Mouse (Mus musculus) MEL (cell line): ENCODE results near the gene Klri1. TPM values are rescaled to one million over a fixed set of nuclear protein-coding genes. Genes with fewer than 3 reads are reported as not detected.

Source experiments
- DNase-seq: peaks from one replicate; pipeline ENCODE4 v3.0.0; 2011; ENCODE audit warnings: low read depth, low spot score
- H3K27ac ChIP-seq: 2 replicates; pipeline ENCODE4 v1.5.1; 2012; ENCODE audit warnings: low read depth, mild to moderate bottlenecking, control low read depth, low read length, moderate library complexity; ENCODE audit not compliant: control insufficient read depth
- H3K27me3 ChIP-seq, 2 experiments: fragments of 150-350 bp in 1 of 2; sonication (generic) in 1 of 2; 2 replicates each; pipeline ENCODE4 v1.6.1; 2012; ENCODE audit warnings: low read length in 2 of 2, mild to moderate bottlenecking in 2 of 2, improper control_type of control experiment in 1 of 2, moderate library complexity in 1 of 2; ENCODE audit not compliant: insufficient read depth in 2 of 2, control insufficient read depth in 1 of 2
- H3K36me3 ChIP-seq, 2 experiments: 2 replicates each; pipeline ENCODE4 v1.6.1; 2012 to 2014; ENCODE audit warnings: low read length in 2 of 2, improper control_type of control experiment in 1 of 2, inconsistent platforms in 1 of 2, mild to moderate bottlenecking in 1 of 2; ENCODE audit not compliant: insufficient read depth in 2 of 2, control insufficient read depth in 1 of 2
- H3K4me1 ChIP-seq, 2 experiments: fragments of 150-350 bp in 1 of 2; sonication (generic) in 1 of 2; 2 replicates each; pipeline ENCODE4 v1.6.1; 2012; ENCODE audit warnings: low read length in 2 of 2, improper control_type of control experiment in 1 of 2, mild to moderate bottlenecking in 1 of 2; ENCODE audit not compliant: insufficient read depth in 2 of 2, control insufficient read depth in 1 of 2
- H3K4me3 ChIP-seq, 2 experiments: fragments of 150-350 bp in 1 of 2; sonication (generic) in 1 of 2; 2 replicates each; pipeline ENCODE4 v1.5.1; 2012; ENCODE audit warnings: low read depth in 2 of 2, low read length in 2 of 2, mild to moderate bottlenecking in 2 of 2, moderate library complexity in 2 of 2, control low read depth in 1 of 2, improper control_type of control experiment in 1 of 2; ENCODE audit not compliant: control insufficient read depth in 1 of 2, insufficient read depth in 1 of 2
- H3K79me2 ChIP-seq: 2 replicates; pipeline ENCODE4 v1.6.1; 2012; ENCODE audit warnings: mild to moderate bottlenecking, low read length, moderate library complexity; ENCODE audit not compliant: control insufficient read depth, poor library complexity, insufficient read depth
- H3K9ac ChIP-seq: 2 replicates; pipeline ENCODE4 v1.6.1; 2012; ENCODE audit warnings: low read depth, mild to moderate bottlenecking, control low read depth, low read length, moderate library complexity; ENCODE audit not compliant: control insufficient read depth, poor library complexity, severe bottlenecking
- H3K9me3 ChIP-seq: fragments of 150-350 bp; sonication (generic); replicated peaks from 2 replicates; pipeline ENCODE4 v1.6.1; 2012; ENCODE audit warnings: mild to moderate bottlenecking, low read length, improper control_type of control experiment, moderate library complexity; ENCODE audit not compliant: insufficient read depth
- CHD1 ChIP-seq: IDR thresholded peaks from 2 replicates; pipeline ENCODE4 v1.6.1; 2012; ENCODE audit warnings: low read depth, mild to moderate bottlenecking, inconsistent platforms, low read length, improper control_type of control experiment
- CHD2 ChIP-seq: IDR thresholded peaks from 2 replicates; pipeline ENCODE4 v1.6.1; 2011; ENCODE audit warnings: low read length, improper control_type of control experiment
- CTCF ChIP-seq, 3 experiments: IDR thresholded peaks in 2 of 3; conservative IDR thresholded peaks in 1 of 3; 2 replicates each; pipeline ENCODE4 v1.5.1; 2011 to 2012; ENCODE audit warnings: low read length in 3 of 3, low read depth in 2 of 3, mild to moderate bottlenecking in 2 of 3, improper control_type of control experiment in 1 of 3, inconsistent platforms in 1 of 3, mixed read lengths in 1 of 3, moderate library complexity in 1 of 3; ENCODE audit not compliant: control insufficient read depth in 1 of 3, insufficient read depth in 1 of 3, poor library complexity in 1 of 3, severe bottlenecking in 1 of 3
- E2F4 ChIP-seq: IDR thresholded peaks from 2 replicates; pipeline ENCODE4 v1.6.1; 2011; ENCODE audit warnings: low read depth, low read length, improper control_type of control experiment, borderline replicate concordance
- ELF1 ChIP-seq: IDR thresholded peaks from 2 replicates; pipeline ENCODE4 v1.6.1; 2014; ENCODE audit warnings: low read depth, mild to moderate bottlenecking, inconsistent platforms, low read length, improper control_type of control experiment, moderate library complexity
- EP300 ChIP-seq, 2 experiments: IDR thresholded peaks; 2 replicates each; pipeline ENCODE4 v1.6.1; 2011; ENCODE audit warnings: improper control_type of control experiment in 2 of 2, low read length in 2 of 2, low read depth in 1 of 2, mild to moderate bottlenecking in 1 of 2
- ETS1 ChIP-seq: IDR thresholded peaks from 2 replicates; pipeline ENCODE4 v1.6.1; 2012; ENCODE audit warnings: low read depth, mild to moderate bottlenecking, inconsistent platforms, low read length, improper control_type of control experiment, moderate library complexity
- GABPA ChIP-seq: IDR thresholded peaks from 2 replicates; pipeline ENCODE4 v1.6.1; 2012; ENCODE audit warnings: low read depth, mild to moderate bottlenecking, inconsistent platforms, low read length, improper control_type of control experiment, moderate library complexity
- HCFC1 ChIP-seq: IDR thresholded peaks from 2 replicates; pipeline ENCODE4 v1.6.1; 2012; ENCODE audit warnings: low read depth, mild to moderate bottlenecking, inconsistent platforms, low read length, improper control_type of control experiment, moderate library complexity
- MAFK ChIP-seq: IDR thresholded peaks from 2 replicates; pipeline ENCODE4 v1.6.1; 2011; ENCODE audit warnings: low read depth, mild to moderate bottlenecking, low read length, improper control_type of control experiment, borderline replicate concordance
- MAZ ChIP-seq: IDR thresholded peaks from 2 replicates; pipeline ENCODE4 v1.6.1; 2012; ENCODE audit warnings: low read depth, mild to moderate bottlenecking, inconsistent platforms, low read length, improper control_type of control experiment
- MEF2A ChIP-seq: IDR thresholded peaks from 2 replicates; pipeline ENCODE4 v1.6.1; 2014; ENCODE audit warnings: low read depth, mild to moderate bottlenecking, inconsistent platforms, low read length, improper control_type of control experiment; ENCODE audit not compliant: poor library complexity, insufficient replicate concordance, severe bottlenecking; ENCODE audit errors: extremely low read depth
- MXI1 ChIP-seq: IDR thresholded peaks from 2 replicates; pipeline ENCODE4 v1.6.1; 2011; ENCODE audit warnings: mild to moderate bottlenecking, low read depth, low read length, improper control_type of control experiment
- MYB ChIP-seq: IDR thresholded peaks from 2 replicates; pipeline ENCODE4 v1.6.1; 2011; ENCODE audit warnings: mild to moderate bottlenecking, low read depth, low read length, improper control_type of control experiment
- NRF1 ChIP-seq: IDR thresholded peaks from 2 replicates; pipeline ENCODE4 v1.6.1; 2014; ENCODE audit warnings: low read depth, mild to moderate bottlenecking, inconsistent platforms, low read length, improper control_type of control experiment, moderate library complexity; ENCODE audit not compliant: poor library complexity, insufficient read depth, severe bottlenecking
- POLR2A ChIP-seq, 2 experiments: IDR thresholded peaks; 2 replicates each; pipeline ENCODE4 v1.6.1; 2011 to 2012; ENCODE audit warnings: low read length in 2 of 2, mild to moderate bottlenecking in 2 of 2, control low read depth in 1 of 2, improper control_type of control experiment in 1 of 2, low read depth in 1 of 2, moderate library complexity in 1 of 2; ENCODE audit not compliant: control insufficient read depth in 1 of 2, insufficient read depth in 1 of 2, poor library complexity in 1 of 2
- POLR2AphosphoS2 ChIP-seq: IDR thresholded peaks from 2 replicates; pipeline ENCODE4 v1.6.1; 2011; ENCODE audit warnings: low read length, improper control_type of control experiment
- RCOR1 ChIP-seq: IDR thresholded peaks from 2 replicates; pipeline ENCODE4 v1.6.1; 2012; ENCODE audit warnings: low read depth, mild to moderate bottlenecking, inconsistent platforms, low read length, improper control_type of control experiment
- SIN3A ChIP-seq: IDR thresholded peaks from 2 replicates; pipeline ENCODE4 v1.6.1; 2012; ENCODE audit warnings: low read length, improper control_type of control experiment, inconsistent platforms
- TAL1 ChIP-seq: IDR thresholded peaks from 2 replicates; pipeline ENCODE4 v1.6.1; 2012; ENCODE audit warnings: mild to moderate bottlenecking, inconsistent platforms, low read length, moderate library complexity, mixed read lengths
- TBP ChIP-seq: IDR thresholded peaks from 2 replicates; pipeline ENCODE4 v1.8.0; 2011; ENCODE audit warnings: low read depth, low read length, improper control_type of control experiment
- UBTF ChIP-seq: IDR thresholded peaks from 2 replicates; pipeline ENCODE4 v1.6.1; 2012; ENCODE audit warnings: low read depth, mild to moderate bottlenecking, inconsistent platforms, low read length, improper control_type of control experiment, moderate library complexity, borderline replicate concordance; ENCODE audit not compliant: insufficient read depth
- USF1 ChIP-seq: IDR thresholded peaks from 2 replicates; pipeline ENCODE4 v1.6.1; 2014; ENCODE audit warnings: low read depth, mild to moderate bottlenecking, inconsistent platforms, low read length, improper control_type of control experiment, moderate library complexity
- USF2 ChIP-seq, 2 experiments: IDR thresholded peaks; 2 replicates each; pipeline ENCODE4 v1.6.1; 2011 to 2012; ENCODE audit warnings: improper control_type of control experiment in 2 of 2, low read length in 2 of 2, borderline replicate concordance in 1 of 2, inconsistent platforms in 1 of 2, low read depth in 1 of 2, mild to moderate bottlenecking in 1 of 2; ENCODE audit not compliant: insufficient read depth in 1 of 2
- ZKSCAN1 ChIP-seq: IDR thresholded peaks from 2 replicates; pipeline ENCODE4 v1.6.1; 2012; ENCODE audit warnings: low read depth, mild to moderate bottlenecking, inconsistent platforms, low read length, improper control_type of control experiment, moderate library complexity
- ZNF384 ChIP-seq: IDR thresholded peaks from 2 replicates; pipeline ENCODE4 v1.6.1; 2012; ENCODE audit warnings: low read depth, mild to moderate bottlenecking, inconsistent platforms, low read length, improper control_type of control experiment
- polyA plus RNA-seq, 2 experiments: library from polyadenylated mRNA; stranded (reverse) in 1 of 2; unstranded in 1 of 2; fragments of >175 nt in 1 of 2; fragments of >200 nt in 1 of 2; gene quantifications; 2 replicates each; pipeline versions ENCODE4 v1.2.1 to v1.2.4; 2012; ENCODE audit warnings: low replicate concordance in 2 of 2, low read depth in 1 of 2; ENCODE audit not compliant: insufficient read length in 2 of 2, insufficient read depth in 1 of 2, missing spikeins in 1 of 2
- total RNA-seq: library from RNA; depleted of rRNA; stranded (reverse); fragments of 300-350 nt; gene quantifications from 2 replicates; pipeline ENCODE4 v1.2.3, GENCODE M21; 2012

Gene Klri1
- total and polyA plus RNA-seq, 3 experiments: not detected

- H3K4me1 ChIP-seq: no peaks in the 10 kb centered on the region
- H3K9ac ChIP-seq: no peak overlapping the region
- no peaks in the 10 kb centered on the region for H3K36me3 ChIP-seq
- H3K79me2 ChIP-seq: no peaks in the 10 kb centered on the region
- no peak for TF ChIP-seq E2F4
- TF ChIP-seq CTCF (IDR thresholded peaks at IDR 0.05 in 2 of 3, conservative IDR thresholded peaks at IDR 0.05 in 1 of 3; ENCODE audit: control insufficient read depth in 1 of 3, insufficient read depth in 1 of 3, low read depth in 2 of 3, low read length in 3 of 3, poor library complexity in 1 of 3, severe bottlenecking in 1 of 3): no peak
- no peak for TF ChIP-seq CHD2
- no peak for TF ChIP-seq SIN3A
- TF ChIP-seq UBTF: no peak
- TF ChIP-seq MAZ: no peak
- no peak for TF ChIP-seq GABPA
- TF ChIP-seq POLR2AphosphoS2: no peak
- no peak for TF ChIP-seq TAL1
- no peak for TF ChIP-seq ETS1
- TF ChIP-seq ZKSCAN1: no peak
- TF ChIP-seq USF2 (IDR thresholded peaks at IDR 0.05; ENCODE audit: borderline replicate concordance in 1 of 2, insufficient read depth in 1 of 2, low read depth in 1 of 2, low read length in 2 of 2): no peak
- TF ChIP-seq USF1: no peak
- TF ChIP-seq ELF1: no peak
- no peak for TF ChIP-seq POLR2A (IDR thresholded peaks at IDR 0.05; ENCODE audit: control insufficient read depth in 1 of 2, insufficient read depth in 1 of 2, low read depth in 1 of 2, low read length in 2 of 2, poor library complexity in 1 of 2)
- no peak for TF ChIP-seq CHD1
- no peak for TF ChIP-seq MAFK
- TF ChIP-seq MXI1: no peak
- no peak for TF ChIP-seq TBP
- no peak for TF ChIP-seq NRF1
- no peaks in the 10 kb centered on the region for H3K9me3 ChIP-seq
- H3K27me3 ChIP-seq: no peaks in the 10 kb centered on the region
- no peak overlapping the region for H3K4me3 ChIP-seq
- no peak overlapping the region for H3K27ac ChIP-seq
- no peak for DNase-seq
Observed at GRCm38 (mm10) chr6:129746151-129746550, 29.2 kb upstream of the Klri1 start.

- H3K4me1 ChIP-seq: no peaks in the 10 kb centered on the region
- TF ChIP-seq EP300 (IDR thresholded peaks at IDR 0.05; ENCODE audit: low read depth in 1 of 2, low read length in 2 of 2) (no peak), RCOR1 (no peak), HCFC1 (no peak), GABPA (no peak), CHD1 (no peak), ZNF384 (no peak), MEF2A (no peak), NRF1 (no peak), MYB (no peak), E2F4 (no peak)
- no peak within 1 kb of the TSS for H3K27ac ChIP-seq
- H3K9ac ChIP-seq: no peak within 1 kb of the TSS
- H3K4me3 ChIP-seq: no peak within 1 kb of the TSS
- H3K9me3 ChIP-seq: no peaks in the 10 kb centered on the region
- no peaks in the 10 kb centered on the region for H3K27me3 ChIP-seq
- no peaks in the 10 kb centered on the region for H3K79me2 ChIP-seq
- H3K36me3 ChIP-seq: no peaks in the 10 kb centered on the region
- no peak for DNase-seq
Observed at GRCm38 (mm10) chr6:129740069-129740721, 23.3 kb upstream of the Klri1 start, which contains the start of gene Klri2. Klri2 (minus strand) TSS chr6:129740484.
